ENCODE assay signal across 8 mouse cellular contexts in genomic region chr11:88180467-88180958, GRCm38 (mm10). TPM values are rescaled to one million over a fixed set of nuclear protein-coding genes. Genes with fewer than 3 reads are reported as not detected.
A peak's percentile ranks its signal among the peaks of the same experiment; 100 is the strongest.
DNase-seq lines count a peak whose midpoint lies in the region; ATAC-seq and TF ChIP-seq lines count a peak whose summit lies in the region.

No protein-coding gene starts in this region.

- H3K4me3 ChIP-seq in kidney, postnatal 0 days (replicated peaks; ENCODE audit: low read depth, low read length), result no peak overlapping the region
- no peak overlapping the region for H3K4me3 ChIP-seq in embryonic facial prominence, embryonic 12.5 days
- no peak overlapping the region for H3K4me3 ChIP-seq in midbrain, embryonic 10.5 days

- peak overlapping the region; percentile 18; the same call in 1 of the 2 replicates for H3K9ac ChIP-seq in kidney, postnatal 0 days (ENCODE audit: low read depth, low read length)
- H3K9ac ChIP-seq in embryonic facial prominence, embryonic 12.5 days, result no peak overlapping the region

- H3K27me3 ChIP-seq in kidney, postnatal 0 days (ENCODE audit: insufficient read depth, low read length), result no peaks in the 10 kb centered on the region
- H3K27me3 ChIP-seq in embryonic facial prominence, embryonic 12.5 days, result no peaks in the 10 kb centered on the region
- 0 out of 2 replicates have a peak, but pooled peaks cover 15% of the 10 kb centered on the region for H3K27me3 ChIP-seq in midbrain, embryonic 10.5 days (ENCODE audit: low read depth, poor library complexity, severe bottlenecking)

- no peak for ATAC-seq in kidney, postnatal 0 days (replicated peaks; ENCODE audit: low FRiP score, low read depth)
- ATAC-seq in embryonic facial prominence, embryonic 12.5 days (ENCODE audit: insufficient number of reproducible peaks, insufficient read depth, low FRiP score, low TSS enrichment), result peak; percentile 74

- WGBS in kidney, postnatal 0 days, result 26% methylated on average over 6 of the region's 6 CpGs
- WGBS in embryonic facial prominence, embryonic 12.5 days, result 11% methylated on average over 6 of the region's 6 CpGs
- WGBS in midbrain, embryonic 10.5 days, result 30% methylated on average over 6 of the region's 6 CpGs

- 0 out of 2 replicates have a peak, but pooled peaks cover 2% of the 10 kb centered on the region for H3K36me3 ChIP-seq in kidney, postnatal 0 days (ENCODE audit: insufficient read depth, low read length)
- peaks cover 40% of the 10 kb centered on the region for H3K36me3 ChIP-seq in embryonic facial prominence, embryonic 12.5 days
- peaks cover 58% of the 10 kb centered on the region for H3K36me3 ChIP-seq in midbrain, embryonic 10.5 days

- no peak overlapping the region for H3K4me2 ChIP-seq in kidney, postnatal 0 days (ENCODE audit: low read length)
- peak overlapping the region; percentile 32 for H3K4me2 ChIP-seq in embryonic facial prominence, embryonic 12.5 days (replicated peaks)

- peak; percentile 11; the same call in 1 of the 2 replicates for TF ChIP-seq CTCF in kidney, postnatal 0 days (IDR thresholded peaks at IDR 0.05; ENCODE audit: low read depth)

- H3K4me1 ChIP-seq in kidney, postnatal 0 days (replicated peaks; ENCODE audit: insufficient read depth, low read length), result peaks cover 24% of the 10 kb centered on the region
- H3K4me1 ChIP-seq in embryonic facial prominence, embryonic 12.5 days, result peaks cover 35% of the 10 kb centered on the region
- H3K4me1 ChIP-seq in midbrain, embryonic 10.5 days, result peaks cover 76% of the 10 kb centered on the region

- no peak for DNase-seq in kidney, postnatal 0 days (ENCODE audit: low spot score)
- DNase-seq in kidney, adult 18-20 months, result no peak
- DNase-seq in heart, postnatal 4 days, result peak; percentile 76
- DNase-seq in midbrain, embryonic 10.5 days (ENCODE audit: low spot score), result no peak
- no peak for DNase-seq in adrenal gland, postnatal 10 days
- DNase-seq in urinary bladder, adult 18-20 months (ENCODE audit: low spot score in 2 of 2), result no peak
- no peak for DNase-seq in spleen, adult 12 weeks (ENCODE audit: low spot score)

- no peaks in the 10 kb centered on the region for H3K9me3 ChIP-seq in kidney, postnatal 0 days (replicated peaks; ENCODE audit: low read length)
- H3K9me3 ChIP-seq in embryonic facial prominence, embryonic 12.5 days, result no peaks in the 10 kb centered on the region
- H3K9me3 ChIP-seq in midbrain, embryonic 10.5 days (replicated peaks), result no peaks in the 10 kb centered on the region; the same call in 1 of the 2 replicates

- peak overlapping the region; percentile 75 for H3K27ac ChIP-seq in kidney, postnatal 0 days
- peak overlapping the region; percentile 89 for H3K27ac ChIP-seq in embryonic facial prominence, embryonic 12.5 days
- H3K27ac ChIP-seq in midbrain, embryonic 10.5 days (replicated peaks), result peak overlapping the region; percentile 77

RNA-seq across cellular contexts. Expression of gene Mrps23, which starts 23.7 kb away (rescaled TPM):
- 76.3 and 77.7 TPM in 2 replicates for polyA plus RNA-seq in kidney, postnatal 0 days (2015; fragmentation: Nextera tagmentation; extraction: Ambion mirVana)
- polyA plus RNA-seq in embryonic facial prominence, embryonic 12.5 days (2016; fragmentation: Nextera tagmentation; extraction: Ambion mirVana), result 63.2 and 65.3 TPM in 2 replicates
- 100 to 1,000 TPM; 204 to 207 TPM for total RNA-seq in heart, postnatal 4 days (2021)
- 70.6 and 78.8 TPM in 2 replicates for polyA plus RNA-seq in midbrain, embryonic 10.5 days (2016; fragmentation: Nextera tagmentation; extraction: Ambion mirVana)
- total RNA-seq in adrenal gland, postnatal 10 days (2021), result 100 to 1,000 TPM; 175 to 192 TPM
